Mouse (Mus musculus) heart, embryonic 13.5 days (tissue): ENCODE measurements at regions not wholly inside any gene's neighbourhood (a gene's known extent, or its start where the extent isn't known, plus 50 kb on each side); places are given as distances from the start of the nearest gene placed in this dataset.

Experiments used
- ATAC-seq: fragments of 200-750 bp; cut with Nextera tagmentation; 2 replicates; pipeline ENCODE4 v1.8.0; 2017; ENCODE audit warnings: moderate TSS enrichment; ENCODE audit not compliant: insufficient number of reproducible peaks, low FRiP score, low TSS enrichment; ENCODE audit errors: extremely low read depth
- H3K27ac ChIP-seq: fragments of 300-500 bp; sonication (generic); replicated peaks from 2 replicates; pipeline ENCODE4 v1.5.1; 2015; ENCODE audit warnings: moderate library complexity, mild to moderate bottlenecking, inconsistent platforms
- H3K27me3 ChIP-seq: fragments of 300-500 bp; sonication (generic); replicated peaks from 2 replicates; pipeline ENCODE4 v1.6.1; 2015; ENCODE audit warnings: mild to moderate bottlenecking, inconsistent platforms
- H3K36me3 ChIP-seq: fragments of 300-500 bp; sonication (generic); 2 replicates; pipeline ENCODE4 v1.6.1; 2015; ENCODE audit warnings: mild to moderate bottlenecking, inconsistent platforms
- H3K4me1 ChIP-seq: fragments of 300-500 bp; sonication (generic); 2 replicates; pipeline ENCODE4 v1.6.1; 2015; ENCODE audit warnings: inconsistent platforms
- H3K4me2 ChIP-seq: fragments of 300-500 bp; sonication (generic); 2 replicates; pipeline ENCODE4 v1.6.1; 2015; ENCODE audit warnings: inconsistent platforms, mild to moderate bottlenecking, moderate library complexity
- H3K4me3 ChIP-seq: fragments of 300-500 bp; sonication (generic); 2 replicates; pipeline ENCODE4 v1.5.1; 2015; ENCODE audit warnings: moderate library complexity, mild to moderate bottlenecking, inconsistent platforms
- H3K9ac ChIP-seq: fragments of 300-500 bp; sonication (generic); 2 replicates; pipeline ENCODE4 v1.6.1; 2015; ENCODE audit warnings: inconsistent platforms, mild to moderate bottlenecking, moderate library complexity
- H3K9me3 ChIP-seq: fragments of 300-500 bp; sonication (generic); 2 replicates; pipeline ENCODE4 v1.6.1; 2016; ENCODE audit warnings: inconsistent platforms
- WGBS: fragments of 180-500 bp; shearing (Covaris S2); methylation state at CpG from one replicate; pipeline ENCODE4 v1.1.7; 2015; ENCODE audit warnings: mixed read lengths; 5-methylcytosine and 5-hydroxymethylcytosine counted together

GRCm38 (mm10) chr13:3729926-3730698 lies 74.0 kb downstream of the Calml3 start:
- WGBS = 13% methylated on average over 3 of the region's 3 CpGs
- no peak for ATAC-seq
- no peak overlapping the region for H3K4me3 ChIP-seq
- H3K27ac ChIP-seq = peak overlapping the region; percentile 48
- H3K27me3 ChIP-seq = no peaks in the 10 kb centered on the region
- no peak overlapping the region for H3K9ac ChIP-seq
- peaks cover 28% of the 10 kb centered on the region for H3K4me1 ChIP-seq
- no peak overlapping the region for H3K4me2 ChIP-seq
- H3K36me3 ChIP-seq = no peaks in the 10 kb centered on the region
- no peaks in the 10 kb centered on the region for H3K9me3 ChIP-seq

GRCm38 (mm10) chr13:3728888-3729287 lies 75.2 kb downstream of the Calml3 start:
- Histone ChIP-seq H3K4me2 (no peak overlapping the region), H3K36me3 (no peaks in the 10 kb centered on the region), H3K27ac (no peak overlapping the region), H3K4me3 (no peak overlapping the region), H3K27me3 (no peaks in the 10 kb centered on the region), H3K4me1 (peaks cover 28% of the 10 kb centered on the region), H3K9ac (no peak overlapping the region), H3K9me3 (no peaks in the 10 kb centered on the region)
- WGBS = 57% methylated on average over 3 of the region's 3 CpGs
- ATAC-seq = no peak

GRCm38 (mm10) chr13:3726331-3726781 lies 77.8 kb downstream of the Calml3 start:
- no peaks in the 10 kb centered on the region for H3K9me3 ChIP-seq
- 34% methylated on average over 5 of the region's 5 CpGs for WGBS
- no peaks in the 10 kb centered on the region for H3K36me3 ChIP-seq
- H3K9ac ChIP-seq = peak overlapping the region; percentile 44; the same call in 1 of the 2 replicates
- H3K4me1 ChIP-seq = peaks cover 28% of the 10 kb centered on the region
- H3K27ac ChIP-seq = peak overlapping the region; percentile 37
- ATAC-seq = peak; percentile 45
- H3K4me3 ChIP-seq = no peak overlapping the region
- no peak overlapping the region for H3K4me2 ChIP-seq
- no peaks in the 10 kb centered on the region for H3K27me3 ChIP-seq

- ATAC-seq = no peak
- Histone ChIP-seq H3K27me3 (no peaks in the 10 kb centered on the region), H3K9me3 (no peaks in the 10 kb centered on the region), H3K9ac (no peak overlapping the region), H3K36me3 (no peaks in the 10 kb centered on the region), H3K4me3 (no peak overlapping the region), H3K4me1 (peaks cover 23% of the 10 kb centered on the region), H3K4me2 (no peak overlapping the region), H3K27ac (peak overlapping the region; percentile 37; the same call in 1 of the 2 replicates)
- WGBS = 71% methylated on average over 3 of the region's 3 CpGs
These were observed 78.3 kb downstream of the Calml3 start for GRCm38 (mm10) chr13:3725803-3726202.

GRCm38 (mm10) chr13:3724313-3724712 lies 79.8 kb downstream of the Calml3 start:
- no peaks in the 10 kb centered on the region for H3K36me3 ChIP-seq

GRCm38 (mm10) chr13:3723458-3724143 lies 80.5 kb downstream of the Calml3 start:
- Histone ChIP-seq H3K4me3 (no peak overlapping the region), H3K27ac (no peak overlapping the region), H3K36me3 (no peaks in the 10 kb centered on the region), H3K4me1 (peaks cover 14% of the 10 kb centered on the region), H3K4me2 (no peak overlapping the region), H3K9me3 (no peaks in the 10 kb centered on the region), H3K27me3 (no peaks in the 10 kb centered on the region), H3K9ac (no peak overlapping the region)
- 75% methylated on average over 5 of the region's 5 CpGs for WGBS
- no peak for ATAC-seq

More at GRCm38 (mm10) chr13:3724313-3724712, 79.8 kb downstream of the Calml3 start:
- H3K9ac ChIP-seq = no peak overlapping the region
- H3K4me3 ChIP-seq = no peak overlapping the region
- 54% methylated on average over 3 of the region's 3 CpGs for WGBS
- H3K27ac ChIP-seq = no peak overlapping the region
- H3K27me3 ChIP-seq = no peaks in the 10 kb centered on the region
- ATAC-seq = no peak
- H3K9me3 ChIP-seq = no peaks in the 10 kb centered on the region
- peaks cover 14% of the 10 kb centered on the region for H3K4me1 ChIP-seq
- H3K4me2 ChIP-seq = no peak overlapping the region

GRCm38 (mm10) chr13:3715019-3715418 lies 81.2 kb downstream of the Asb13 start:
- H3K9me3 ChIP-seq = no peaks in the 10 kb centered on the region
- ATAC-seq = no peak
- H3K9ac ChIP-seq = no peak overlapping the region
- H3K36me3 ChIP-seq = no peaks in the 10 kb centered on the region
- no peak overlapping the region for H3K27ac ChIP-seq
- H3K27me3 ChIP-seq = no peaks in the 10 kb centered on the region
- H3K4me3 ChIP-seq = no peak overlapping the region
- H3K4me2 ChIP-seq = no peak overlapping the region
- 77% methylated on average over 4 of the region's 4 CpGs for WGBS
- peaks cover 10% of the 10 kb centered on the region for H3K4me1 ChIP-seq

- no peak overlapping the region for H3K27ac ChIP-seq
- ATAC-seq = no peak
- WGBS = 33% methylated on average over 19 of the region's 19 CpGs
- no peak overlapping the region for H3K4me3 ChIP-seq
- H3K9me3 ChIP-seq = no peaks in the 10 kb centered on the region
- H3K27me3 ChIP-seq = no peaks in the 10 kb centered on the region
- H3K36me3 ChIP-seq = no peaks in the 10 kb centered on the region
- no peak overlapping the region for H3K9ac ChIP-seq
- peaks cover 28% of the 10 kb centered on the region for H3K4me1 ChIP-seq
- H3K4me2 ChIP-seq = no peak overlapping the region
These were observed 78.8 kb downstream of the Asb13 start for GRCm38 (mm10) chr13:3712497-3713160.

GRCm38 (mm10) chr13:3712088-3712487 lies 78.3 kb downstream of the Asb13 start:
- 33% methylated on average over 3 of the region's 3 CpGs for WGBS
- Histone ChIP-seq H3K27ac (no peak overlapping the region), H3K4me2 (no peak overlapping the region)

GRCm38 (mm10) chr13:3709982-3710618 lies 76.3 kb downstream of the Asb13 start:
- no peaks in the 10 kb centered on the region for H3K9me3 ChIP-seq
- H3K4me2 ChIP-seq = no peak overlapping the region
- no peak overlapping the region for H3K4me3 ChIP-seq
- no peaks in the 10 kb centered on the region for H3K36me3 ChIP-seq
- H3K9ac ChIP-seq = no peak overlapping the region
- H3K27me3 ChIP-seq = no peaks in the 10 kb centered on the region
- H3K4me1 ChIP-seq = peaks cover 28% of the 10 kb centered on the region
- ATAC-seq = no peak
- 58% methylated on average over 7 of the region's 7 CpGs for WGBS
- H3K27ac ChIP-seq = peak overlapping the region; percentile 84

More at GRCm38 (mm10) chr13:3712088-3712487, 78.3 kb downstream of the Asb13 start:
- Histone ChIP-seq H3K4me1 (peaks cover 28% of the 10 kb centered on the region), H3K4me3 (no peak overlapping the region), H3K27me3 (no peaks in the 10 kb centered on the region), H3K36me3 (no peaks in the 10 kb centered on the region), H3K9ac (no peak overlapping the region), H3K9me3 (no peaks in the 10 kb centered on the region)
- no peak for ATAC-seq
